Mouse (Mus musculus): ENCODE measurements at regions not wholly inside any gene's neighbourhood (a gene's known extent, or its start where the extent isn't known, plus 50 kb on each side); places are given as distances from the start of the nearest gene placed in this dataset.

DNA sequence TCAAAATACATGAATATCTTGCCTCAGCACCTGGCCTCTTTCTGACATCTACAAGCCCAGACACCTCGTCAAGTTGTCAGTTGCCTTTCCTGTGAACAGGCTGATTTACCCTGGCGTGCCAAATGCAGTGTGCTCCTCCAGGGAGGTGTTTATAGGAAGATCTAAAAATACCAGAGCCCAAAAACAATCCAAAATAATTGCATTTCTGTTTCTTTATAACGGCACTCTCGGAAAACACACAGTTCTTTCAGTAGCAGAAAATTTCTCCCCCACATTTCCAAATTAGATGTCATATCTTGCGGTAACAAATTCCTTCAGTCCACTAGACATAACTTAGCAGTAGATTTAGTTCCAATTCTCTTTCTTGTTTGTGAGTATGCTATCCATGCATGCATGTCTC is 580.8 kb upstream of the Tbl1xr1 start:
- TF ChIP-seq CTCF (IDR thresholded peaks at IDR 0.05; ENCODE audit: low read depth, low read length), result no peak
- TF ChIP-seq POLR2A (IDR thresholded peaks at IDR 0.05; ENCODE audit: extremely low read depth, insufficient read depth, low read length), result no peak
